Mouse (Mus musculus): Measurements from ENCODE around the gene Ankub1.

- TF ChIP-seq EP300 (IDR thresholded peaks at IDR 0.05; ENCODE audit: low read depth) (no peak), CTCF (IDR thresholded peaks at IDR 0.05; ENCODE audit: low read depth) (no peak)
Measured at GRCm38 (mm10) chr3:57714151-57714550, 21.6 kb upstream of the Ankub1 start.

All from heart, postnatal 0 days (tissue).